Mouse (Mus musculus) heart, embryonic 10.5 days (tissue): ENCODE data around the gene Rasal2. TPM values are rescaled to one million over a fixed set of nuclear protein-coding genes. Genes with fewer than 3 reads are reported as not detected.

Experiments
- DNase-seq: peaks from one replicate; pipeline ENCODE4 v3.0.0-alpha.2; 2017; ENCODE audit warnings: low spot score
- H3K27ac ChIP-seq: fragments of 300-500 bp; sonication (generic); 2 replicates; pipeline ENCODE4 v1.5.1; 2016; ENCODE audit warnings: mild to moderate bottlenecking
- H3K27me3 ChIP-seq: fragments of 300-500 bp; sonication (generic); 2 replicates; pipeline ENCODE4 v1.6.1; 2016; ENCODE audit warnings: mild to moderate bottlenecking; ENCODE audit not compliant: poor library complexity, insufficient read depth, severe bottlenecking
- H3K36me3 ChIP-seq: fragments of 300-500 bp; sonication (generic); 2 replicates; pipeline ENCODE4 v1.6.1; 2016; ENCODE audit warnings: mild to moderate bottlenecking, moderate library complexity
- H3K4me1 ChIP-seq: fragments of 300-500 bp; sonication (generic); 2 replicates; pipeline ENCODE4 v1.6.1; 2016; ENCODE audit warnings: mild to moderate bottlenecking
- H3K4me3 ChIP-seq: fragments of 300-500 bp; sonication (generic); 2 replicates; pipeline ENCODE4 v1.5.1; 2016; ENCODE audit warnings: mild to moderate bottlenecking, moderate library complexity
- H3K9me3 ChIP-seq: fragments of 300-500 bp; sonication (generic); 2 replicates; pipeline ENCODE4 v1.6.1; 2016; ENCODE audit warnings: mild to moderate bottlenecking, moderate library complexity
- WGBS: fragments of 180-500 bp; shearing (Covaris S2); methylation state at CpG from one replicate; pipeline ENCODE4 v1.1.7; 2016; 5-methylcytosine and 5-hydroxymethylcytosine counted together
- polyA plus RNA-seq: library from polyadenylated mRNA; unstranded; fragments of >200 nt; fragmentation: Nextera tagmentation; extraction: Ambion mirVana; gene quantifications from 2 replicates; pipeline ENCODE4 v1.2.1, GENCODE M21; 2016

Rasal2 gene
- polyA plus RNA-seq, 1 experiment from 2014 or later = 13.2 TPM

DNA sequence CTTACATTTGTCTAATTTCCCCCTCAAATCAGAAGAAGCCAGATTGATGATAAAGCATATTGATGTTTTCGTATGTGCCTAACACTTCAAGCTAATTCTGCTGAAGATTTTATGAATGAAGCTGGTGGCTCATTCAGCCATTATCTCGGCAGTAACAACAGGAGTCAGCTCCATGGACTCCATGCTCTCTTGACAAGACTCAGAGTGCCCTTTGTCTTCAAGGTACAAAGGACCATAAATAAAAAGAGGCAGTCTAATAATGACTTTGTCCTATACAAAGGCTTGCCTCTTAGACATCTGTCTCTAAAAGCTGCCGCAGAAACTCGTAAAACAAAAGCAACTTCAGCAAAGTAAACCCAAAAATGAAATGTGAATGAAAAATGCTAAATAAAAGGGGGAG is 24.4 kb downstream of the Rasal2 start:
- no peak for DNase-seq
- Histone ChIP-seq H3K27me3 (no peaks in the 10 kb centered on the region), H3K4me3 (no peak overlapping the region), H3K4me1 (no peaks in the 10 kb centered on the region), H3K9me3 (no peaks in the 10 kb centered on the region), H3K36me3 (no peaks in the 10 kb centered on the region), H3K27ac (no peak overlapping the region)
- WGBS = 70% methylated on average over 4 of the region's 4 CpGs

GRCm38 (mm10) chr1:157380694-157381093 is 31.7 kb downstream of the Rasal2 start:
- no peaks in the 10 kb centered on the region for H3K9me3 ChIP-seq
- H3K4me1 ChIP-seq = peaks cover 4% of the 10 kb centered on the region; the same call in 1 of the 2 replicates
- no peaks in the 10 kb centered on the region for H3K36me3 ChIP-seq
- no peaks in the 10 kb centered on the region for H3K27me3 ChIP-seq
- no peak for DNase-seq
- 59% methylated on average over 2 of the region's 2 CpGs for WGBS
- H3K27ac ChIP-seq = no peak overlapping the region
- H3K4me3 ChIP-seq = no peak overlapping the region

DNA sequence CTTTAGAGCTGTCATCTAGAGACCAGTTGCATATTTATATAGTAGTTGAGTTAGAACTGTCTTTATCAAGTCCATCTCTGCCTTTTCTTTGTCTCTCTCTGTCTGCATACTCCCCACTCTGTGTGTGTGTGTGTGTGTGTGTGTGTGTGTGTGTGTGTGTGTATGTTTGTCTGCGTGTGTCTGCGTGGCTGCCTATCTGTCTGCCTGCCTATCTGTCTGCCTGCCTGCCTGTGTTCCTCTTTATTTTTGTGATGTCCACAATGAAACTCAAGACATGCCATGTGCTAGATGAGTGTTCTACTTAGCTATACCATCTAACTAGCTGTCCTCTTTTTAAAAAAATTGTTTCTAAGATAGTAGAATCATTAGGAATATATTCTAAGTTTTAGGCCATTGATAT is 42.0 kb downstream of the Rasal2 start:
- WGBS = 87% methylated on average over 2 of the region's 2 CpGs
- Histone ChIP-seq H3K9me3 (no peaks in the 10 kb centered on the region), H3K4me1 (no peaks in the 10 kb centered on the region), H3K27me3 (no peaks in the 10 kb centered on the region), H3K36me3 (no peaks in the 10 kb centered on the region), H3K4me3 (no peak overlapping the region), H3K27ac (no peak overlapping the region)
- DNase-seq = no peak

- H3K27ac ChIP-seq = no peak overlapping the region
- no peaks in the 10 kb centered on the region for H3K36me3 ChIP-seq
- H3K4me1 ChIP-seq = no peaks in the 10 kb centered on the region
- H3K4me3 ChIP-seq = no peak overlapping the region
- DNase-seq = no peak
- H3K9me3 ChIP-seq = no peaks in the 10 kb centered on the region
- 86% methylated on average over 5 of the region's 5 CpGs for WGBS
- H3K27me3 ChIP-seq = no peaks in the 10 kb centered on the region
These were observed 44.1 kb downstream of the Rasal2 start for GRCm38 (mm10) chr1:157368316-157368715.

GRCm38 (mm10) chr1:157346661-157347060 is 65.7 kb downstream of the Rasal2 start:
- no peaks in the 10 kb centered on the region for H3K27me3 ChIP-seq
- H3K9me3 ChIP-seq = no peaks in the 10 kb centered on the region
- DNase-seq = no peak
- H3K27ac ChIP-seq = no peak overlapping the region
- H3K4me1 ChIP-seq = 0 out of 2 replicates have a peak, but pooled peaks cover 3% of the 10 kb centered on the region
- WGBS = 92% methylated on average over 1 of the region's 1 CpGs
- H3K36me3 ChIP-seq = no peaks in the 10 kb centered on the region
- no peak overlapping the region for H3K4me3 ChIP-seq

- Histone ChIP-seq H3K27ac (no peak overlapping the region), H3K36me3 (no peaks in the 10 kb centered on the region), H3K4me1 (0 out of 2 replicates have a peak, but pooled peaks cover 3% of the 10 kb centered on the region), H3K4me3 (no peak overlapping the region), H3K27me3 (no peaks in the 10 kb centered on the region), H3K9me3 (no peaks in the 10 kb centered on the region)
- no peak for DNase-seq
These were observed 68.9 kb downstream of the Rasal2 start for GRCm38 (mm10) chr1:157343519-157343918.

DNA sequence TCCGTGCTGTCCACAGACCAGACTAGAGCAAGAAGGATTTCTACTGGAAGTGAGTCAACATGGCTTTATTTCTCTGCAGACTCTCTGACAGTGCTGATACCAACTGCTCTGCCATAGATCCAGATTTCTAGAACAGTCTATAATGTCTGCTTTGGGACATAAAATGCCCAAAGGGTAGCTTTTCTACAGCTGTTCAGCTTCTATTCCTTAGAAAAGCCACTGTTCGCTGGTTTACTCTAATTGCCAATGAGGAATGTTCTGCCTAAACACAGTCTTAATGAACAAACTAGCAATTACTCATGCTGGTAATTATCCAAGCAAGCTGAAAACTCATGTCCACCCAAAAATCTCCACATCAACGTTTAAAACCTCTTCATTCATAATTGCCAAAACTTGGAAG is 77.6 kb downstream of the Rasal2 start:
- no peaks in the 10 kb centered on the region for H3K27me3 ChIP-seq
- no peak for DNase-seq
- WGBS = 80% methylated on average over 3 of the region's 3 CpGs
- no peaks in the 10 kb centered on the region for H3K4me1 ChIP-seq
- H3K27ac ChIP-seq = no peak overlapping the region
- H3K9me3 ChIP-seq = no peaks in the 10 kb centered on the region
- no peak overlapping the region for H3K4me3 ChIP-seq
- H3K36me3 ChIP-seq = no peaks in the 10 kb centered on the region

- Histone ChIP-seq H3K4me3 (no peak overlapping the region), H3K9me3 (no peaks in the 10 kb centered on the region), H3K27ac (no peak overlapping the region), H3K4me1 (no peaks in the 10 kb centered on the region), H3K36me3 (no peaks in the 10 kb centered on the region), H3K27me3 (no peaks in the 10 kb centered on the region)
- DNase-seq = no peak
These were observed 84.3 kb downstream of the Rasal2 start for GRCm38 (mm10) chr1:157328068-157328467.

GRCm38 (mm10) chr1:157323091-157323490 is 89.3 kb downstream of the Rasal2 start:
- no peak overlapping the region for H3K27ac ChIP-seq
- no peaks in the 10 kb centered on the region for H3K36me3 ChIP-seq
- H3K4me1 ChIP-seq = no peaks in the 10 kb centered on the region
- H3K9me3 ChIP-seq = no peaks in the 10 kb centered on the region
- H3K27me3 ChIP-seq = no peaks in the 10 kb centered on the region
- WGBS = 81% methylated on average over 1 of the region's 1 CpGs
- no peak overlapping the region for H3K4me3 ChIP-seq
- DNase-seq = no peak

DNA sequence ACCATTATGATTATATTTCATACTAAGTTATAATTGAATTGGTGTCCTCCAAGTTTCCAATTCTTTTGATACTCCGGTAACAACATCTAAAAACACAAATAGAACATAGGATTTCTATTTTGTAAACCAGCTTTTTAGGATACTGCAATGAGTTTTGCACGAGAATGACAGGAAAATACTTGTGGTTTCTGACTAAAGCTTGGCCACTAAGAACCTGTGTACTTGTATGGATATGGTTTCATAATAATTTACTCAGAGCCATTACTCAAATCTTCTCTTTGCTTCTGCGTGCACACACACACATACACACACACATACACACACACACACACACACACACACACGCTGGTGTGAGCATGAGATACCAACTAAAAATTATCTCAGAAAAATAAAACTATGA is 93.5 kb downstream of the Rasal2 start:
- no peak overlapping the region for H3K4me3 ChIP-seq
- 87% methylated on average over 4 of the region's 4 CpGs for WGBS
- no peak for DNase-seq
- H3K4me1 ChIP-seq = no peaks in the 10 kb centered on the region
- H3K9me3 ChIP-seq = no peaks in the 10 kb centered on the region
- H3K36me3 ChIP-seq = no peaks in the 10 kb centered on the region
- no peaks in the 10 kb centered on the region for H3K27me3 ChIP-seq
- H3K27ac ChIP-seq = no peak overlapping the region

GRCm38 (mm10) chr1:157301266-157301665 is 111.1 kb downstream of the Rasal2 start:
- no peak for DNase-seq
- no peak overlapping the region for H3K4me3 ChIP-seq
- H3K36me3 ChIP-seq = 0 out of 2 replicates have a peak, but pooled peaks cover 4% of the 10 kb centered on the region
- H3K27ac ChIP-seq = no peak overlapping the region
- no peaks in the 10 kb centered on the region for H3K9me3 ChIP-seq
- 68% methylated on average over 1 of the region's 1 CpGs for WGBS
- peaks cover 2% of the 10 kb centered on the region; the same call in 1 of the 2 replicates for H3K4me1 ChIP-seq
- H3K27me3 ChIP-seq = no peaks in the 10 kb centered on the region

DNA sequence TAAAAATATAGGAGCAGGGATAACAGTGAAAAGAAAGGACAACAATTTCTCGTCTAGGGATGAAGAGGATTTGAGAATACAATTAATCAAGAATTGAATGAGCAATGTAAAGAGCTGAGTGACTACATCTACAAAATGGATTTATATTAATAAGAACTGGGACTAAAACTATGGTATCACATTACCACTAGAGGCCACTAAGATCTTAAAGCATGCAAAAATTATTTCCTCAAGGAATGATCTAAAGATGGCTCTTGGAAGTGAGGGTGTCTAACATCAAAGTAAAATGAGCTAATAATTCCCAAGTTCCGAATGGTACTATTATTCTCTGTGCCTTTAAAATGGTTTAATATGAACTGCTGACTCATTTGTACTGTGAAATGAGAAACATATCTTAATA is 112.8 kb downstream of the Rasal2 start:
- Histone ChIP-seq H3K4me1 (no peaks in the 10 kb centered on the region), H3K36me3 (0 out of 2 replicates have a peak, but pooled peaks cover 4% of the 10 kb centered on the region), H3K9me3 (no peaks in the 10 kb centered on the region), H3K27me3 (no peaks in the 10 kb centered on the region), H3K27ac (no peak overlapping the region), H3K4me3 (no peak overlapping the region)
- no peak for DNase-seq
- WGBS = 84% methylated on average over 2 of the region's 2 CpGs

DNA sequence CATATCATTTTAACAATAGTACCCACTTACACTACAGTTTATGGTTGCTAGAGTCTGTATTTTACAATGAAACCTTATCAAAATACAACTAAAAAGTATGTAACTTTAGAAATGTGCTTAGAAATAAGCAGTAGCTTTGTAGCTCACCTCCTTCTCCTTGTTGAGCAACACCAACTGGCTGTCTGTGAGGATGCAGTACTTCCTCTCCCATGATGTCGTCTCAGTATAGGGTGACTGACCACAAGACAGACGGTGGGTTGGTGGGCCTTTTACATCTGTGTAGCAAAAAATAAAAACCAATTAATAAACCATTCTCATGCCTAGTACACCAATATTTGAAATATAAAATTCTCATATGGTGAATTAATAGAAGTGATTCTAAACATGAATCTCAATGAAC is 113.4 kb downstream of the Rasal2 start:
- Histone ChIP-seq H3K36me3 (0 out of 2 replicates have a peak, but pooled peaks cover 4% of the 10 kb centered on the region), H3K4me3 (no peak overlapping the region), H3K9me3 (no peaks in the 10 kb centered on the region), H3K27me3 (no peaks in the 10 kb centered on the region), H3K27ac (no peak overlapping the region), H3K4me1 (no peaks in the 10 kb centered on the region)
- whole genome bisulfite sequencing = 73% methylated on average over 2 of the region's 2 CpGs
- DNase-seq = no peak

DNA sequence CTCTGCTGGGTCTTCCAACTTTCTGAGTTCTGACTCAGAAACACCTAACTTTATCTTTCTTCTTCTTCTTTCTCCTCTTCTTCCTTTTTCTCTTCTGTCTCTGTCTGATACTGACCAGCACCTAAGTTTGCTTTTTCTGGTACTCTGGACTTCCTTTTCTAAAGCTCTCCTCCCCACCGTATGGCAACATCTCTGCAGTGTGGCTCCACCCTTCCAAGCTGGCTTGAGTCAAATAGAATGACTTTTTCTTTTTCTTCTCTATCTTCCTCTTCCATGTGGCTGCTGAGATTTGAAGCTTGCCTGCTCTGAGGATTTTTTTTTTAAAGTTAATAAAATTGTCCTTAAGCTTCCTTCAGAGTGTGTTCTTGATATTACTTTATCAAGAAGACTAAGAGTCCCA is 115.3 kb downstream of the Rasal2 start:
- H3K27ac ChIP-seq = no peak overlapping the region
- WGBS = 75% methylated on average over 1 of the region's 1 CpGs
- no peak for DNase-seq

More for the DNA sequence above, 115.3 kb downstream of the Rasal2 start:
- no peaks in the 10 kb centered on the region for H3K27me3 ChIP-seq
- H3K36me3 ChIP-seq = 0 out of 2 replicates have a peak, but pooled peaks cover 4% of the 10 kb centered on the region
- H3K9me3 ChIP-seq = no peaks in the 10 kb centered on the region
- no peaks in the 10 kb centered on the region for H3K4me1 ChIP-seq
- no peak overlapping the region for H3K4me3 ChIP-seq
